Mouse (Mus musculus): ENCODE data around the gene Dst.

Dst gene

DNA sequence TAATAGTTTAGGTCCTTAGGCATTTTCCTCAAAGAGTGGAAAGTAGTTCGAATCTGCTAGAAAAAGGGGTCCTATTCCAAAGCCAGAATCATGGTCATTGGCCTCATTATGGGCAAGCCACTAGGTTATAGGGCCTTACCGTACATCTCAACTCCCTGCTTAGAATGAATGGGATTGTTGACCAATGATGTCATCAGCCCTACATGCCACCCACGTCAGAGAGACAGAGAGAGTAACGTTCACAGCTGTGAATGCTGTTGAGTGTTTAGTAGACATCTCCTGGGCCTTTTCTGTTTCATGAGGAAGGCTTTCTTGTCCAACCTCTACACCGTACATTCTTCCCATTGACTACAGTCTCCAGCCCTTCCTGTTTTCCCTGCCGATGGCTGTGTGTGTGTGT is 276.2 kb downstream of the Dst start:
- no peak for DNase-seq

- DNase-seq, result no peak
Measured at GRCm38 (mm10) chr1:34186033-34186432, 278.0 kb downstream of the Dst start.

- DNase-seq, result no peak
Measured at GRCm38 (mm10) chr1:34187501-34187900, 279.5 kb downstream of the Dst start.

GRCm38 (mm10) chr1:34188721-34189236 is 280.8 kb downstream of the Dst start:
- DNase-seq, result no peak

DNA sequence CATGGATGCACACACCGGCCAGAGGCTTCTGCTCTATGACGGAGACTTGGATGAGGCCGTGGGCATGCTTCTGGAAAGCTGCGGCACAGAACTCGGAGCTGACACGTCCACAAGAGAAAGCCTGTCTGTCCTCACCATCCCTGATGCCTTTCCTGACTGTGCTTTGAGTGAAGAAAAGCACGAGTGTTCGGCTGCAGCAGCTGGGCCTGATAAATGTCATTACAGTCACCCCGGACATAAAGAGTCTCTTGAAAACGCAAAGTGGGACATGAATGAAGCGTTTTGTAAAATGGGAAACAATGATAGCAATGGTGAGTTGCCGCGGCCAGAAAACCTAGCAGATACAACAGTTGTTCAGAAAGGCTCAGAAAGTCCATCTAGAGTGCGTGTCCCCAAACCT is 281.3 kb downstream of the Dst start:
- DNase-seq, result no peak

DNA sequence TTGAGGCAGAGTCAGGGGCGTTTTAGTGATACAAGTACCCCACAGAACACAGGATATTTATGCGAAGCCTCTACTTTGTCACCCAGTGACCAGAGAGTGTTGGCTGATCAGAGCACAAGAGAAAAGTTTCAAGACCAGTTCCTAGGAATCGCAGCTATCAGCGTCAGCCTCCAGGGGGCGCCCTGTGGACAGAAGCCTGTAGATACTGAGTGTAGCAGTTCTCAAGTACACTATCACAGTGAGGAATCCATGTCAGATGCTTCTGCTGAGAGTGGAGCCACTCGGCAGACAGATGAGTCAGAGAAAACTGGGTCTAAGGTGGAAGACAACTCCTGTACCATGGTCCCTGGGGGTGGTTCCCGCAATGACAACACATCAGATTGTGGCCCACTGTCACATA is 281.9 kb downstream of the Dst start:
- peak; percentile 67 to 71 for DNase-seq

DNA sequence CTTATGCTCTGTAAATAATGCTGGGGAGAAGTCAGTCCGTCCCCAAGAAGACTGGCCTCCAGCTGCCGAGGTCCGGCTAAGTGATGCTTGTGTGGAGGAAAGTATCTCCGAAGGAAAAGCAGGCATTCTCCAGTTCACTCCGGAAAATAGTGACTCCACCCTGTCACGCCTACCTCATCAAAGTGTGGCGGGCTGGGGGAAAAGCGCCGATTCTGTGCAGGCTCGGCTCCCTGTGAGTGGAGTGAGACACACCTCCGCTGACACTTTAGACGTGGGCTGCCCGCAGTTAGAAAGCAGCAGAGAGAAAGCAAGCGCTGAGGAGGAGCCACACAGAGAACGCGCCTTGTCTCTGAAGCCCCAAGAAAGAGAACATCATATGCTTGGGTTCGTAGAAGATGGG is 284.1 kb downstream of the Dst start:
- no peak for DNase-seq

DNA sequence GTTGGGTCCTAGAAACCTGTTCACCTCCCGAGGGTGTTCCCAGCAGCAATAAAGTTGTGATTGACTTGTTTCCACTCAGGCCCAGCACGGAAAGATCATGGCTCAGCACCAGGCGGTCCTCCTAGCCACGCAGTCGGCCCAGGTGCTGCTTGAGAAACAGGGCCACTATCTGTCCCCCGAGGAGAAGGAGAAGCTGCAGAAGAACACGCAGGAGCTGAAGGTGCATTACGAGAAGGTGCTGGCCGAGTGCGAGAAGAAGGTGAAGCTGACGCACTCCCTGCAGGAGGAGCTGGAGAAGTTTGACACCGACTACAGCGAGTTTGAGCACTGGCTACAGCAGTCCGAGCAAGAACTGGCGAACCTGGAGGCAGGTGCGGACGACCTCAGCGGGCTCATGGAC is 292.8 kb downstream of the Dst start:
- DNase-seq, result no peak

GRCm38 (mm10) chr1:34201483-34201882 is 293.5 kb downstream of the Dst start:
- no peak for DNase-seq

- no peak for DNase-seq
Measured at GRCm38 (mm10) chr1:34211704-34212103, 303.7 kb downstream of the Dst start.

DNA sequence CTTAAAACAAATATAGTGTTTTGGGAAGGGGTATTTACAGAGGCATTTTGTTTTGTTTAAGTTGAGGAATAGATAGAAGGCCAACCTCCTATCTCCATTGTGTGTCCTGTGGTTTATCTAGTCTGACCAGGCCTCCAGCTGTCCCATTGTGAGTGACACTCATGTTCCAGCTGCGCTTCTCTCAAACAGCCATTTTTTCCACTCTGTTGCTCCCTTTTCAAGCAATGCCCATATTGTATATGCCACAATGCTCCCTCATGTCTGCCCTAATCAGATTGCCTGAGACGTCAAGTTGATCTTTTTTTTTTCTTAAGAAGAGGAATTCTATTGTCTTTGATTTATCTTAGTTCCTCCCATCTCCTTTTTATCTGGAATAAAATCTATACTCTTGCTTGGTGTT is 308.4 kb downstream of the Dst start:
- DNase-seq, result no peak

- peak; percentile 88 to 89 for DNase-seq
Measured at GRCm38 (mm10) chr1:34218323-34218722, 310.3 kb downstream of the Dst start.

DNA sequence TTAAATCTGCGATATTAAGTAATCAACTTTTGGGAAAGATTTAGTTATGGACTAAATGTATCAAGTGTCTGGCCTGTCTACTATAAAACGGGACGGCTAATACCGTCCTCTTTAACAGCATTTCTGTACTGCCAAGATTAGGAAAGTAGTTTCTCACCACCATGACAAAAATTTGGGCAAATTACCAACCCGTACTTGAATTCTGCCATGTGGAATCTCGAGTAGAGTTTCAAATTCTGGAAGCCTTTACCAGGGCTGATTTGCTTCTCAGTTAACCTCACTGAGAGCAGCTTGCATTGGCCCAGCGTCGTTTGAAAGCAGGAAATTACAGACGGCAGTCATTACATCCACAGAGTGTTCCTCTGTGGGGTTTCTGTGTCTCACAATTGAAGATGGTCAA is 310.8 kb downstream of the Dst start:
- no peak for DNase-seq

GRCm38 (mm10) chr1:34220094-34220601 is 312.1 kb downstream of the Dst start:
- no peak for DNase-seq

GRCm38 (mm10) chr1:34223866-34224265 is 315.8 kb downstream of the Dst start:
- no peak for DNase-seq

DNA sequence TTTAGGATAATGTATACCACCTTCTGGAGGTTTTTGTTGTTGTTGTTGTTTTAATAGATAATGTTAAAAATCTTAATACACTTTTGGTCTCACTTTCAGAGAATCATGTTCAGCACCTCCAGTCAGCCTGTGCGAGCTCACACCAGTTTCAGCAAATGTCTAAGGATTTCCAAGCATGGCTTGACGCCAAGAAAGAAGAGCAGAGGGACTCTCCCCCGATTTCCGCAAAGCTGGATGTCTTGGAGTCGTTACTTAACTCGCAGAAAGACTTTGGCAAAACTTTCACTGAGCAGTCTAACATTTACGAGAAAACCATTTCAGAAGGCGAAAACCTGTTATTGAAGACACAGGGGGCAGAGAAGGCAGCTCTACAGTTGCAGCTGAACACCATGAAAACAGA is 319.7 kb downstream of the Dst start:
- peak in 1 of 2 experiments; percentile 19 for DNase-seq

DNA sequence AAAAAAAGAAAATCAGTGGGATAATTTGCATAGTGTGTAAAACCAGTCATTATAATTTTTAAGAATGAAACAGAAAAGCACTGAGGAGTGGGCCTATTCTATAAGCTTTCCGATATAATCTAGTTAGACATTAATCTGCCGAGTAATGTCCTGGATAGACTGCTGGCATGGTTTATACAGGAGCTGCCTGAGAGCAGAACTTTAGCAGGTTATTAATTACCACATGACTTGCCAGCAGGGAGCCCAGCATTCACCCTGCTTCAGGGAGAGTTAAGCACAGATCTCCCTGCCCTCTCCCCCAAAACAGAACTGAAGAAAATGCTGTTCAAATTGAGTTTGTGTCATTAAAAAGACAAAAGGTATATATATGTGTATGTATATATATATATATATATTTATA is 323.0 kb downstream of the Dst start:
- DNase-seq, result no peak

DNA sequence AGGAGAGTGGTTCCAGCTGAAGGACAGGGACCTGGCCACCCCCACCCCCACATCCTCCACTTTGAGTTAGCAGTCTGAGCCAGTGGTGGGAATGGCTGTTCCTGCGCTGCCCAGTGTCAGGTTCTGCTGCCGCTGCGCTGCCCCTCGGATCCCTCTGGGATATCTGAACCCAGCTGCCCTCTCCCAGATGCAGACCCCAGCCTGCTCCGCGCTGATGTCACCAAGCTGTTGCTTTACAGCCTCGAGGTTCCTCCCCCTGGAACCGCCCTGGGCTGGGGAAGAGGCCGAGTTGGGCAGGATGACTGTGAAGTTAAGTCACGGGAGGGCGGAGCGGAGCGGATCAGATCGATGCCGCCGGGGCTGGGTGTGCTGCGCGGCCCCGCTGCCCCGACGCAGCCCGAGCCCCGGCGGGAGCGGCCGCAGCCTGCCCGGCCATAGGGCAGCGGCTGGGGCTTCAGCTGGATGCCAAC is 328.3 kb downstream of the Dst start:
- peak; percentile 78 to 85 for DNase-seq

GRCm38 (mm10) chr1:34237211-34237610 is 329.2 kb downstream of the Dst start:
- peak in 1 of 2 experiments; percentile 26 for DNase-seq

GRCm38 (mm10) chr1:34237689-34238091 is 329.7 kb downstream of the Dst start:
- DNase-seq, result peak in 1 of 2 experiments; percentile 41

DNA sequence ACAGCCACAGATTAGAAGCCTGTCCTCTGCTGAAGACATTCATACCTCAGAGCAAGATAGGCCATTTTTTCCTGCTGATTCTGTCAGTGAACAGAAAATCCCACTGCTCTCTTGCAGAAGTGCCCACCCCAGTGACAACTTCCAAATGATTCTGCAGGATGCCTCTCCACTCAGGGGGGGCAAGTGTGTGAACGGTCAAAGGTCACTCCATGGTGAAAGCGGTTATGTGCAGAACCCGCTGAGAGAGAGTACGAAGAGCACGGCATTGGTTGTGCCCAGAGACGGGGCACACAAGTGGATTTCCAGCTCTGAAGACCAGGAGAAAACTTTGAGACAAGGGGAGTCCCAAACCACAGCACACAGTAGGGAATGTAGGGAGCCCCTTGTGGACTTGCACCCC is 330.2 kb downstream of the Dst start:
- peak in 1 of 2 experiments; percentile 22 for DNase-seq

GRCm38 (mm10) chr1:34244678-34245077 is 336.7 kb downstream of the Dst start:
- no peak for DNase-seq

- DNase-seq, result no peak
Measured at GRCm38 (mm10) chr1:34245951-34246641, 338.1 kb downstream of the Dst start.

- DNase-seq, result no peak
Measured at GRCm38 (mm10) chr1:34246642-34246987, 338.6 kb downstream of the Dst start.

GRCm38 (mm10) chr1:34251137-34251536 is 343.1 kb downstream of the Dst start:
- no peak for DNase-seq
